Mouse (Mus musculus) liver, postnatal 0 days (tissue): Measurements from ENCODE around the gene Tm9sf4.

Experiments
- CTCF ChIP-seq: sonication (generic); IDR thresholded peaks from 2 replicates; pipeline ENCODE4 v1.5.1; 2016; ENCODE audit warnings: antibody characterized with exemption, low read depth
- EP300 ChIP-seq: IDR thresholded peaks from 2 replicates; pipeline ENCODE4 v1.6.1; 2016; ENCODE audit warnings: antibody characterized with exemption, low read depth, mild to moderate bottlenecking

DNA sequence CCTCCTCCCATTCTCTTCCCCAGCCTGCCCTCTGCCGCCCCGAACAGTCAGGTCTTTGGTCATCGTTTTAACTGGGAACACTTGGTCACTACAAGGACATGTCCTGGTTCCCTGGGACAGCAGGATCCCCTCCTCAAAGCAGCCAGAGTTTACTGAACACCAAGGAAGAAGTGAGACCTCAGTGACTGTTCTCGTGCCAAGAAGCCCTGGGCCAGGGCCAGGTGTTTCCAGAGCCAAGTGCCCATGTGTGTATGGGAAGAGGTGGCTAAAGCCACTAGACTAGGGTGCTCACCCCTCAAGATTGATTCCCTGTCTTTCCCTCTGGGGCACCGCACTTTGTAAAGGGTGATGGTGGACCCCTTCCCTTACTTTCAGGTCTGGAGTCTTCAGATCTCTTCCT lies 48.2 kb downstream of the Tm9sf4 start:
- TF ChIP-seq CTCF (no peak), EP300 (no peak)
